Mouse (Mus musculus) hindbrain, embryonic 11.5 days (tissue): ENCODE results near the gene Ifi203. TPM values are rescaled to one million over a fixed set of nuclear protein-coding genes. Genes with fewer than 3 reads are reported as not detected.
"Not testable (repeated sequence)": the region's sequence is repeated elsewhere in the genome, so short reads cannot be mapped to it uniquely, and the experiment has no call there.

Source experiments
- ATAC-seq: fragments of 200-750 bp; cut with Nextera tagmentation; 2 replicates; pipeline ENCODE4 v1.8.0; 2017; ENCODE audit warnings: mild to moderate bottlenecking, moderate TSS enrichment, moderate library complexity; ENCODE audit not compliant: low FRiP score
- DNase-seq: peaks from one replicate; pipeline ENCODE4 v3.0.0-alpha.2; 2015; ENCODE audit warnings: low spot score
- H3K27ac ChIP-seq: fragments of 300-500 bp; sonication (generic); 2 replicates; pipeline ENCODE4 v1.5.1; 2014; ENCODE audit warnings: mild to moderate bottlenecking, low read depth, low read length
- H3K27me3 ChIP-seq: fragments of 300-500 bp; sonication (generic); 2 replicates; pipeline ENCODE4 v1.6.1; 2014; ENCODE audit warnings: mild to moderate bottlenecking, low read length, moderate library complexity, mixed read lengths; ENCODE audit not compliant: control insufficient read depth, insufficient read depth
- H3K36me3 ChIP-seq: fragments of 300-500 bp; sonication (generic); 2 replicates; pipeline ENCODE4 v1.6.1; 2014; ENCODE audit warnings: mild to moderate bottlenecking, low read length, moderate library complexity, mixed read lengths; ENCODE audit not compliant: control insufficient read depth, insufficient read depth
- H3K4me1 ChIP-seq: fragments of 300-500 bp; sonication (generic); replicated peaks from 2 replicates; pipeline ENCODE4 v1.6.1; 2014; ENCODE audit warnings: low read length, mixed read lengths; ENCODE audit not compliant: control insufficient read depth, insufficient read depth
- H3K4me2 ChIP-seq: fragments of 300-500 bp; sonication (generic); replicated peaks from 2 replicates; pipeline ENCODE4 v1.6.1; 2014; ENCODE audit warnings: mild to moderate bottlenecking, low read depth, low read length
- H3K4me3 ChIP-seq: fragments of 300-500 bp; sonication (generic); 2 replicates; pipeline ENCODE4 v1.5.1; 2014; ENCODE audit warnings: low read depth, low read length
- H3K9ac ChIP-seq: fragments of 300-500 bp; sonication (generic); 2 replicates; pipeline ENCODE4 v1.6.1; 2014; ENCODE audit warnings: low read depth, low read length
- H3K9me3 ChIP-seq: fragments of 300-500 bp; sonication (generic); 2 replicates; pipeline ENCODE4 v1.6.1; 2016; ENCODE audit warnings: low read length; ENCODE audit not compliant: control insufficient read depth
- WGBS: fragments of 180-500 bp; shearing (Covaris S2); extraction: QIAGEN DNeasy Blood & Tissue Kit; methylation state at CpG from one replicate; pipeline ENCODE4 v1.1.7; 2014; 5-methylcytosine and 5-hydroxymethylcytosine counted together
- polyA plus RNA-seq: library from polyadenylated mRNA; unstranded; fragments of >200 nt; fragmentation: Nextera tagmentation; extraction: Ambion mirVana; gene quantifications from 2 replicates; pipeline ENCODE4 v1.2.1, GENCODE M21; 2014

Ifi203 gene
- 0.23 TPM in 1 of 2 replicates, not detected in the other for polyA plus RNA-seq

GRCm38 (mm10) chr1:173941924-173942779 is at the start of gene Ifi203, which contains the start of gene Mndal:
Gene Ifi203, minus strand, starts transcription at chr1:173942672.
Gene Mndal, minus strand, starts transcription at chr1:173942491.
- not testable (repeated sequence) for H3K9me3 ChIP-seq, ATAC-seq, H3K27ac ChIP-seq, H3K4me2 ChIP-seq, H3K4me1 ChIP-seq, H3K36me3 ChIP-seq, H3K4me3 ChIP-seq, H3K27me3 ChIP-seq, H3K9ac ChIP-seq, DNase-seq
- WGBS: 80% methylated on average over 3 of the region's 3 CpGs

GRCm38 (mm10) chr1:173982694-173983305 is 40.3 kb upstream of the Ifi203 start, which contains the start of gene Ifi202b:
Gene Ifi202b, minus strand, starts transcription at chr1:173982744.
- not testable (repeated sequence) for H3K36me3 ChIP-seq, H3K4me1 ChIP-seq, H3K9me3 ChIP-seq, H3K27ac ChIP-seq, H3K27me3 ChIP-seq, H3K9ac ChIP-seq, H3K4me3 ChIP-seq, ATAC-seq, DNase-seq, H3K4me2 ChIP-seq
- 92% methylated on average over 6 of the region's 6 CpGs for WGBS

GRCm38 (mm10) chr1:173981038-173981437 is 38.6 kb upstream of the Ifi203 start:
- not testable (repeated sequence) for H3K4me2 ChIP-seq, ATAC-seq, H3K4me1 ChIP-seq, H3K27ac ChIP-seq, H3K36me3 ChIP-seq, H3K27me3 ChIP-seq, H3K4me3 ChIP-seq, DNase-seq, H3K9ac ChIP-seq, H3K9me3 ChIP-seq
- 57% methylated on average over 3 of the region's 3 CpGs for WGBS

GRCm38 (mm10) chr1:173977622-173978021 is 35.1 kb upstream of the Ifi203 start:
- H3K9ac ChIP-seq: no peak overlapping the region
- H3K9me3 ChIP-seq: no peaks in the 10 kb centered on the region
- H3K4me1 ChIP-seq: no peaks in the 10 kb centered on the region
- H3K36me3 ChIP-seq: no peaks in the 10 kb centered on the region
- no peaks in the 10 kb centered on the region for H3K27me3 ChIP-seq
- no peak for DNase-seq
- ATAC-seq: no peak
- H3K27ac ChIP-seq: no peak overlapping the region
- H3K4me3 ChIP-seq: no peak overlapping the region
- H3K4me2 ChIP-seq: no peak overlapping the region

GRCm38 (mm10) chr1:173973111-173973510 is 30.6 kb upstream of the Ifi203 start:
- Histone ChIP-seq H3K4me3 (no peak overlapping the region), H3K27me3 (no peaks in the 10 kb centered on the region), H3K9me3 (no peaks in the 10 kb centered on the region), H3K4me2 (no peak overlapping the region), H3K27ac (no peak overlapping the region), H3K36me3 (no peaks in the 10 kb centered on the region), H3K9ac (no peak overlapping the region), H3K4me1 (no peaks in the 10 kb centered on the region)
- no peak for ATAC-seq
- no peak for DNase-seq

- not testable (repeated sequence) for H3K27ac ChIP-seq, H3K27me3 ChIP-seq, H3K9ac ChIP-seq, ATAC-seq, DNase-seq, H3K4me1 ChIP-seq, H3K4me2 ChIP-seq, H3K9me3 ChIP-seq, H3K36me3 ChIP-seq, H3K4me3 ChIP-seq
- WGBS: 79% methylated on average over 1 of the region's 1 CpGs
Measured at GRCm38 (mm10) chr1:173961491-173961890, 19.0 kb upstream of the Ifi203 start.

GRCm38 (mm10) chr1:173959998-173960397 is 17.5 kb upstream of the Ifi203 start:
- not testable (repeated sequence) for H3K9me3 ChIP-seq, H3K4me3 ChIP-seq, H3K4me1 ChIP-seq, DNase-seq, H3K9ac ChIP-seq, H3K27ac ChIP-seq, H3K27me3 ChIP-seq, ATAC-seq, H3K4me2 ChIP-seq, H3K36me3 ChIP-seq
- WGBS: 62% methylated on average over 3 of the region's 3 CpGs

- WGBS: 71% methylated on average over 3 of the region's 3 CpGs
- H3K27ac ChIP-seq, DNase-seq, H3K9ac ChIP-seq, H3K4me1 ChIP-seq, H3K4me2 ChIP-seq, H3K27me3 ChIP-seq, H3K4me3 ChIP-seq, ATAC-seq, H3K36me3 ChIP-seq, H3K9me3 ChIP-seq: not testable (repeated sequence)
Measured at GRCm38 (mm10) chr1:173955839-173956527, 13.5 kb upstream of the Ifi203 start.
